Mouse (Mus musculus): ENCODE measurements around the gene Dact2.

Gene Dact2

GRCm38 (mm10) chr17:14204061-14204460 lies at the start of gene Dact2:
Dact2 (minus strand) TSS chr17:14204304.
- peak; percentile 44 for DNase-seq (ENCODE audit: extremely low spot score, low spot score)

- no peak for DNase-seq (ENCODE audit: extremely low spot score, low spot score)
Observed at GRCm38 (mm10) chr17:14252456-14252855, 48.4 kb upstream of the Dact2 start.

GRCm38 (mm10) chr17:14250401-14250800 lies 46.3 kb upstream of the Dact2 start:
- DNase-seq (ENCODE audit: extremely low spot score, low spot score) = no peak

- no peak for DNase-seq (ENCODE audit: extremely low spot score, low spot score)
Observed at GRCm38 (mm10) chr17:14249595-14249994, 45.5 kb upstream of the Dact2 start.

- DNase-seq (ENCODE audit: extremely low spot score, low spot score) = no peak
Observed at GRCm38 (mm10) chr17:14247931-14248330, 43.8 kb upstream of the Dact2 start.

- DNase-seq (ENCODE audit: extremely low spot score, low spot score) = no peak
Observed at GRCm38 (mm10) chr17:14246266-14246665, 42.2 kb upstream of the Dact2 start.

GRCm38 (mm10) chr17:14244195-14244965 lies 40.3 kb upstream of the Dact2 start:
- DNase-seq (ENCODE audit: extremely low spot score, low spot score) = no peak

- DNase-seq (ENCODE audit: extremely low spot score, low spot score) = no peak
Observed at GRCm38 (mm10) chr17:14242634-14243033, 38.5 kb upstream of the Dact2 start.

- DNase-seq (ENCODE audit: extremely low spot score, low spot score) = no peak
Observed at GRCm38 (mm10) chr17:14239960-14240359, 35.9 kb upstream of the Dact2 start.

GRCm38 (mm10) chr17:14237134-14237533 lies 33.0 kb upstream of the Dact2 start:
- no peak for DNase-seq (ENCODE audit: extremely low spot score, low spot score)

GRCm38 (mm10) chr17:14234774-14235389 lies 30.8 kb upstream of the Dact2 start:
- no peak for DNase-seq (ENCODE audit: extremely low spot score, low spot score)

- DNase-seq (ENCODE audit: extremely low spot score, low spot score) = no peak
Observed at GRCm38 (mm10) chr17:14233658-14234057, 29.6 kb upstream of the Dact2 start.

GRCm38 (mm10) chr17:14232629-14233028 lies 28.5 kb upstream of the Dact2 start:
- peak; percentile 86 for DNase-seq (ENCODE audit: extremely low spot score, low spot score)

GRCm38 (mm10) chr17:14230698-14231430 lies 26.8 kb upstream of the Dact2 start:
- peak; percentile 46 for DNase-seq (ENCODE audit: extremely low spot score, low spot score)

GRCm38 (mm10) chr17:14228381-14228780 lies 24.3 kb upstream of the Dact2 start:
- no peak for DNase-seq (ENCODE audit: extremely low spot score, low spot score)

GRCm38 (mm10) chr17:14227601-14228000 lies 23.5 kb upstream of the Dact2 start:
- no peak for DNase-seq (ENCODE audit: extremely low spot score, low spot score)

- DNase-seq (ENCODE audit: extremely low spot score, low spot score) = no peak
Observed at GRCm38 (mm10) chr17:14226778-14227177, 22.7 kb upstream of the Dact2 start.

- no peak for DNase-seq (ENCODE audit: extremely low spot score, low spot score)
Observed at GRCm38 (mm10) chr17:14225982-14226652, 22.0 kb upstream of the Dact2 start.

- no peak for DNase-seq (ENCODE audit: extremely low spot score, low spot score)
Observed at GRCm38 (mm10) chr17:14221893-14222615, 17.9 kb upstream of the Dact2 start.

GRCm38 (mm10) chr17:14220606-14221202 lies 16.6 kb upstream of the Dact2 start:
- DNase-seq (ENCODE audit: extremely low spot score, low spot score) = peak; percentile 75

All from neural tube, embryonic 10.5 days (tissue).